Mouse (Mus musculus) frontal cortex, adult (tissue): Measurements from ENCODE around the gene Ddx19b.
"Not testable (repeated sequence)": the region's sequence is repeated elsewhere in the genome, so short reads cannot be mapped to it uniquely, and the experiment has no call there.

Source experiments
- ATAC-seq: cut with Nextera tagmentation; 2 replicates; pipeline ENCODE4 v1.9.2; 2017; ENCODE audit warnings: mild to moderate bottlenecking, moderate library complexity, mixed read lengths; ENCODE audit not compliant: low TSS enrichment

The Ddx19b gene

DNA sequence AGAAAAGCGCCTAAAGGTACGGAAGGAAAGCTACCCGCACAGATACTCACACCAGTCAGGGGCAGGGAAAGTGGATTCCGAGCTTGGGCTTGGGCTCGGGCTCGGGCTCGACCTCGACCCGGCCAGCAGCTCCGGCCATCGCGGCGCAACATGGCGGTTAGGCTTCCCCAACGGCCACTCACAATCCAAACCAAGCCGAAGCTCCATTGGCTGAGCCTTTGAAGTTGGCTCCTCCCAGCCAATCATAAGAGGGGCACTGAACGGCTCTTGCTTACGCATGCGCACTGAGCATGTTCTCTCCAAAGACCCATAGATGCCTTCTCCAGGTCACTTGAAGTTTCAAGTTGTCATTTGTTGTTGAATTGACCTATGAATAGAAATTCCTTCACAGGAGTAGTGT is at the start of gene Ddx19b:
Gene Ddx19b, minus strand, starts transcription at position 180 of the 400 bp plus-strand sequence.
- ATAC-seq: no peak

DNA sequence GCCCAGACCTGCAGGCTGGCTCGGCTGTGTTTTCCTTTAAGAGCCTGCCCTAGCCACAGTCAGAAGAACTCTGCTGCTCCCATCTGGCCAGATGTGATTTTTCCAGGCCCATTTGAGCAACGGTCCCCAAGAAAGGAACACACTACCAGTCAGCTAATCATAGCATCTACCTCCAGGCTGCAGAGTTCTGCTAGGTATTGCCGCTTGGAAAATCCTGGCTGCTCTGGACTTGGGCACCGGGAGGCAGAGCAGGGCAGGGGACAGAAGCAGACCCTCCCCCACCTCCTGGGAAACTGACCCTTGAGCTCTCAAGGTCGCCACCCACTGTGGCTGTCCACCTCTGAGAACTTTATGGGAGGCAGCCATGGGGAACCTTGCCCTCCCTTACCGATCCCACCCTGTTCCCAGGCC is 48.3 kb upstream of the Ddx19b start:
- no peak for ATAC-seq

DNA sequence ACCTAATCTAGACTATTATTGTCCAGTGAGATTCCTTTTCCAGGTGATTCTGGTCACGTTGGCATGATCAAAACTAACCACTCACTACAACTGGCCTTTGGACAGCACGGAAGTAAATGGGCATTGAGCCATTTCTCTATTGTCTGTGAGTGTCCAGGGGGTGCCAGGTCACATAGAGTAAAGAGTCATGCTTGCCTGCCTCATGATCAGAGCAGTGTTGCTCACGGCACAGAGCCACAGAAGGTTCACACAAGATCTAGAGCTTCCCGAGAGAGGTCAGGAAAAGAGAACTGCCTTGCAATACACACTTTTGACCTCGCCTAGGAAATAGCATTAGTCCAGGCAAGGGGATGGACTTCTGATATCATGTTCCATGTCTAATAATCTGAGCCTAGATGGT is 47.9 kb upstream of the Ddx19b start:
- no peak for ATAC-seq

DNA sequence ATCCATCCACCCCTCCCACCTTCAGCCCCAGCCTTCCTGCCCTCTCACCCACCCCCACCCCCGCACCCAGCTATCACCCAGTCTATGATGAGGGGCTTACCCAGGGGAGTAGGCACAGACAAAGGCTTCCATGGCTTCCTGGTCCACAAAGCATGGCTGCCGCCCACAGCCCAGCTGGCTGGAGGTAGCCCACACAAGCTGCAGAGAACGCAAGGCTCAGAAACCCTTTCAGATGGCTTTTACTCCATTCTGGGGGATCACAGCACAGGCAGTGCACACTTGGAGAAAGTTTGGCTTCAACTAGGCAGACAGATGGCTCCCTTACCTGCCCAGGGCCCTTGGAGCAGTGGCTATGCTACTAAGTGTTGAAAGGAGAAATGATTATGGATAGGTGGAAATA is 44.4 kb upstream of the Ddx19b start:
- ATAC-seq: peak; percentile 86

DNA sequence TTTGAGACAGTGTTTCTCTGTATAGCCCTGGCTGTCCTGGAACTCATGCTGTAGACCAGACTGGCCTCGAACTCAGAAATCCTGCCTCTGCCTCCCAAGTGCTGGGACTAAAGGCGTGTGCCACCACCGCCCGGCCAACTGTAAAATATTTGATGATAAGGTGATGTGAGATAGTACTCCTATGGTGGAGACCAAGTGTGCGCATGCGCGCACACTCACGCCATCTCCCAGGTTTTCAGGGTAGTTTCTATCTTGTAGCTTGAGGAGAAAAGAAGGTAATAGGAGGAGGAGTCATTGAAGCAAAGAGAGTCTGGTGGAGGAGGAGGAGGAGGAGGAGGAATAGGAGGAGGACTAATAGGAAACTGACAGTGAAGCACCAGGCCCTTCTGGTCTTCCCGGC is 37.1 kb upstream of the Ddx19b start:
- ATAC-seq: not testable (repeated sequence)

DNA sequence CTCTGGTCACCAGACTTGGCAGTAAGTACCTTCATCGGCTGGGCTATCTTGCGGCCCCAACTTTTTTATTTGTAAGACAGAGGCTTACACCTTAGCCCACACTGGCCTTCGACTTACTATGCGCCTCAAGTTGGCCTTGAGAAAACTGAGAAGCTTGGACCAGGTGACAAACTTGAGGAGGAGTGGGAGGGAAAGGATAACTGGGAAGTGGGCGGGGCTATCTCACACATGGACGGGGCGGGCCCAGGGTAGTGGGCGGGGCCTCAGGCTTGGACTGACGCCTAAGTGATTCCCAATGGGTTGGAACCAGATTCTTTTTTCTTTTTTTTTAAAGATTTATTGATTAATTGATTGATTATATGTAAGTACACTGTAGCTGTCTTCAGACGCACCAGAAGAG is 35.9 kb upstream of the Ddx19b start:
- ATAC-seq: no peak

DNA sequence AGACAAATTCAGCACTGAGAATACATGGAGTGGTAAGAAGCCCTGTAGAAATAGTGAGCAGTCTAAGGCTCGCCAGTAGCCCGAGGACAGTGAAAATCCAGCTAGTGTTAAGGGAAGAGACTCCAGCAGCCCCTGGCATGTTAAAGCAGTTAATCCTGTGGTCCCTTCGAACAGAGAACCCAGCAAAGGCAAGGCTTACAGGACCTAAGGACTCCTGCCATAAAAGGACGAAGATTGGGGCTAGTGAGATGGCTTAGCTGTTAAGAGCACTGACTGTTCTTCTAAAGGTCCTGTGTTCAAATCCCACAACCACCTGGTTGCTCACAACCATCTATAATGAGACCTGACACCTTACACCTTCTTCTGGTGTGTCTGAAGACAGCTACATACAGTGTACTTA is 34.8 kb upstream of the Ddx19b start:
- ATAC-seq: no peak

DNA sequence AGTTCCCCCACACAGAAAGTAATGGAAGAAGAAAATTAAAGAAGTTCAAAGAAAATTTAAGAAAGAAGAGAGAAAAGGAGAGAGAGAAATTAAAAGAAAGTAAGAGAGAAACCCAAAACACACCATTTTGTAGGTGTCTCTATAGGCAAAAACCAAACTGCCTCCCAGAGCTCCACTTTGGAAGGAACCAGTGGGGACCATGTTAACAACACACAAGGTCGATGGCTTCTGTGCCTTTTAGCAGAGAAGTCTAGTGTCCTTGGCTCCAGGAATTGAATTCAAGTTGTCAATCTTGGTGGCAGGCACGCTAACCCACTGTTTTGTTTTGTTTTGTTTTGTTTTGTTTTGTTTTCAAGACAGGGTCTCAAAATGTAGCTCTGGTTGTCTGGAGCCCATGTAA is 31.3 kb upstream of the Ddx19b start:
- ATAC-seq: no peak

DNA sequence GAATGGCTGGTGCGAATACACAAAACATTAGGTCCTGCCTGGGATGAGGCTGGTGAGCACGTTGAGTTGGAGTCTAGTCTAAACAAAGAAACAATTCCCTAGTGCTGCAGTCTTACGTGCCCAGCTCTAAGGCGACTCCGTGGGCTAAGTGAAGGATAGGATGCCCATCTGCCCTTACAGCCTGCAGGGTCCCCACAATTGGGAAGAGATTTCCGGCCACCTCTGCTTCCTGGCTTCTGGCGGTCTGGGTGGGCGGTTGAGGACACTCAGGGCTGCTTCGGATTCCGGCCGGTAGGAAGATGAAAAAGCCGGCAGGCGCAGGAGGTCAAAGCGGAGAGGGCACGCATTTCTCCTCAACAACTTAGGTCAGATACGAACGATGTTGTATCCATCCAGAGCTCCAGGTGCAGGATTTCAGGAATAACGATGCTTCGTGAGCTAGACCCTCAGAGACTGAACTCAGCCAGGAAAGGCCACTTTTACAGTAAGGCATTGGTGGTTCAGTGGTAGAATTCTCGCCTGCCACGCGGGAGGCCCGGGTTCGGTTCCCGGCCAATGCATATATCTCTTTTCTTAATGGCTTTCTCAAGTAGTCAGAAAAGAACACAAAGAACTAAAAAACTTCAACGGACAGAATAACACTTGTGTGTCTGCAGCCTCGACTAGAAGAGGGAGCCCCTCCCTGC is 30.7 kb upstream of the Ddx19b start:
- peak; percentile 82 for ATAC-seq

DNA sequence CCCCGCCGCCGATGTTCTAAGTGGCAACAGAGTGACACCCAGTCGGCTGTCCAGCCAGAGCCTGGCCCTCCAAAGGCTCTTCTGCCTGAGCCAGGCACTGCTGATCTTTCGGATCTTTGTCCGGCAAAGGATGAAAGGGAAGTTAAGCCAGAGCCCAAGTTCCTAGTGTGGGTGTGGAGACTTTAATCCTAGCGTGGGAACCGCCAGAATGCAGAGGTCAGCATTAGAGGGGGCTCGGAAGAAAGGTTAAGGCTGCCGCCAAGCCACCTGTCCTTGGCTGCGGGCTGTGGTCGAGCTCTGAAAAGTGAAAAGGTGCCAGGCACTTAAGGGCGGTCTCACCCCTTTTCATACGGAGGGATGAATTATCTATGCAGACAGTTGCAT is 30.1 kb upstream of the Ddx19b start:
- no peak for ATAC-seq

DNA sequence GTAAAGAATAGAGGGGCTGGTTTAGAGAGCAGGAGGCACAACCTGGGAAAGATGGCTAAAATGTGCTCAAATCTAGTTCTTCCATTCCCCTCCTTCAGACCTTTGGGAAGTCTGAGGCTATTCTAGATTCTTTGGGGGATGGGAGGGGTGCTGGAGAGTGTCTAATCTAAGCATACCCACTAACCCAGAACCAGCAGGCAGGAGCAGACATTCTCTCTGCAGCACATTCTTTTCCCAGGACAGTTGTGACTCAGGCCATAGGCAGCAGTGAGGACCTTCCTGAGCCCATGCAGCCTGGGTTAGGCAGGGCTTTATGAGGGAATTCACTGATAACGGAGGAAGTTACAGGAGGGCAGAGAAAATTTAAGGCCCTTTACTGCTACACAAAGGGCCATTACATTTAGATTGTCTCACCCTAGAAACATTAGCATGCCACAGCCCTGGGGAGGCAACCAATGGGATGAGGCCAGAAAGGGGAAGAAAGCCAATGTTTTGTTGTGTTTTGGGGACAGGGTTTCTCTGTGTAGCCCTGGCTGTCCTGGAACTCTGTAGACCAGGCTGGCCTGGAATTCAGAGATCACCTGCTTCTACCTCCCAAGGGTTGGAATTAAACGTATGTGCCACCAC is 27.5 kb upstream of the Ddx19b start:
- ATAC-seq: no peak

DNA sequence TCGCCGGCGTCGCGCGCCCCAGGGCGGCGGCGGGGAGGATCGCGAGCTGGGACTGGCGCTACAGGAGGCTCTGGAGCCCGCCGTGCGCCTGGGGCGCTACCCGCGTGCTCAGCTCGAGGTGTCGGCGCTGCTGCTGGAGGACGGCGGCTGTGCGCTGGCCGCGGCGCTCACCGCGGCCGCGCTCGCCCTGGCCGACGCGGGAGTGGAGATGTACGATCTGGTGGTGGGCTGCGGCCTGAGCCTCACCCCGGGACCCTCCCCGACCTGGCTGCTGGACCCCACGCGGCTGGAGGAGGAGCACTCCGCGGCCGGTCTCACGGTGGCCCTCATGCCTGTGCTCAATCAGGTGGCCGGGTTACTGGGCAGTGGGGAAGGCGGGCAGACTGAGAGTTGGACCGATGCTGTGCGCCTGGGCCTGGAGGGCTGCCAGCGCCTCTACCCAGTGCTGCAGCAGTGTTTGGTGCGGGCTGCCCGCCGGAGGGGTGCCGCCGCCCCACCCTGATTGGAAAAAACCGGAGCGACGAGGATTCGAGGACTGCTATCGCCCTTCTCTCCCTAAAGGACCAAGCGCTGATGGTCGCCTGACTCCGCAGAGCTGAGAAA is 25.2 kb upstream of the Ddx19b start:
- peak; percentile 69 for ATAC-seq

DNA sequence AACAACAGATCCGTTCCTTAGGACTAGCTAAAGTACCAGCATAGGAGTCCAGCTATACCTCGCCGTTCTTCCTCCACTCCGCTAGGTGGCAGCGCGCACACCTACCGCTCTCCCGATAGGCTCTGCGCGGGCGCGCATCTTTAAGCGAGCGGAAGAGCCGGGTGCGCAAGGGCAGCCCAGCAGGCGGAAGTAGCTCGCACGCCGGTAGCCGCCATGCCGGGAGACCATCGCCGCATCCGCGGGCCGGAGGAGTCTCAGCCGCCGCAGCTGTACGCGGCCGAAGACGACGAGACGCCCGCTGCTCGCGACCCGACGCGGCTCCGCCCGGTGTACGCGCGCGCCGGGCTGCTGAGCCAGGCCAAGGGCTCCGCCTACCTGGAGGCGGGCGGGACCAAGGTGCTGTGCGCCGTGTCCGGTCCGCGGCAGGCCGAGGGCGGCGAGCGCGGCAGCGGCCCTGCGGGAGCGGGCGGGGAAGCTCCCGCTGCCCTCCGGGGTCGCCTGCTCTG is 24.7 kb upstream of the Ddx19b start, which contains the start of gene Exosc6:
Gene Exosc6, plus strand, starts transcription at position 182 of the 506 bp plus-strand sequence.
- peak; percentile 94 for ATAC-seq

DNA sequence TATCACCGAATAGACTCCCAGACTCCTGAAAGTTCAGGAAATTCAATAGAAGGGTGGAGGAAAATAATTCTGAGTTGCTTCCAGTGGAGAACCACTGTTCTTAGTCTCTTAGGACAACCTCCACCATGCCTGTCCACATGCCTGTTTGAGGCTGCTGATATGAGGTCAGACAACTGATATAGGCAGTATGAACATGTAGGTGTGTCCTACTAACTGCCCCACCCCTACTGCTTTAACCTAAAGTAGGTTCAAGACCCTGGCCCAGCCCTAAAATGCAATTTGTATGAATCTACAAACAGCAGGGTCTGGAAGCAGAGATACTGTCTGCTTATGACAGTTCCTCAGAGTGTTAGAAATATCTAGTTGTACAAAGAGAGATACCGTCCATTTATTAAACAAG is 24.1 kb upstream of the Ddx19b start:
- ATAC-seq: no peak

DNA sequence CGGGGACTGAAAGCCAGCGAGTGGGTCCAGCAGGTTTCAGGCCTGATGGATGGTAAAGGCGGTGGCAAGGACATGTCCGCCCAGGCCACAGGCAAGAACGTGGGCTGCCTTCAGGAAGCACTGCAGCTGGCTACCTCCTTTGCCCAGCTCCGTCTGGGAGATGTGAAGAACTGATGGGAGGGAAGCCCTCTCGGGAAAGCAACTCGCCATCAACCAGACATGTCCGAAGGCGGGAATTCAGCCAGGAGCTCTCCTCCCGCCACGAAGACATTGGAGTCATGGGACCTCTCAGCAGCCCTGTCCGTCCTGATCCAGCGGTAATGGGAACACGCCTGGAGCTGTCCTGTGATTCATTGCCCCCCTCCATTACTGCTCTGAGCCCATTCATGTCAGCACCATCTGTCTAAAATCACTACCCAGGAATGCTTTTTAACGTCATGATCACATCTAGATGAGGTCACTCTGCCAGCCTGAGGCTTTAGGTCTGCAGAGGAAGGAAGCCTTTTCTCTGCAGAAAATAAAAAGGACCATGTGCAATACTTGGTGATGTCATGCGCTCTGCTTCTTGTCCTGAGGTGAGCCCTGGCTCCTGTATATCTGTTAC is 23.6 kb upstream of the Ddx19b start:
- ATAC-seq: no peak

DNA sequence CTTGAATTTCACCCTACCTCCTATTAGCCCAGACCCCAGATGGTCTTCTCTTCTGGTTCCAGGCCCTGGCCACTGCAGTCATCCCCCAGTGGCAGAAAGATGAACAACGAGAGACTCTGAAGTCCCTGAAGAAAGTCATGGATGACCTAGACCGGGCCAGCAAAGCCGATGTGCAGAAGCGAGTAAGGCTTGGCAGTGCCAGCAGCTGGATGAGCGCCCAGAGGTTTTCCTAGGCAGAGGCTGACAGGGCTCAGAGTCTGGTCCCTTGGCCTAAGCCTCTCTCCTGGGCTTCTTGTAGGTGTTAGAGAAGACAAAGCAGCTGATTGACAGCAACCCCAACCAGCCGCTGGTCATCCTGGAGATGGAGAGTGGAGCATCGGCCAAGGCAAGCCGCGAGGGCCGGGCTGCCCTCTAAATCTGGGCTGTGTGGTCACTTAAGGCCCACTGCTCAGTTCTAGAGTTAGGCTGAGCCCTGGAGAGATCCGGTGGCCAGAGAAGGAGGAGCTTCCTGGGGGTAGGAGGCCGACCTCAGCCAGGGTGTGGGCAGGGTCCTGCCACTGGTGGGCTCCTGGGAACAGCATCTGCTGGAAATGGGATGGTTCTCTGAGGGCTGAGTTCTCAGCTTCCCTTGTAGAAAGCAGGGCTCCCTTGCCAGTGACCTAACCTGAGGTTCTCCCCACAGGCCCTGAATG is 22.4 kb upstream of the Ddx19b start:
- ATAC-seq: no peak

DNA sequence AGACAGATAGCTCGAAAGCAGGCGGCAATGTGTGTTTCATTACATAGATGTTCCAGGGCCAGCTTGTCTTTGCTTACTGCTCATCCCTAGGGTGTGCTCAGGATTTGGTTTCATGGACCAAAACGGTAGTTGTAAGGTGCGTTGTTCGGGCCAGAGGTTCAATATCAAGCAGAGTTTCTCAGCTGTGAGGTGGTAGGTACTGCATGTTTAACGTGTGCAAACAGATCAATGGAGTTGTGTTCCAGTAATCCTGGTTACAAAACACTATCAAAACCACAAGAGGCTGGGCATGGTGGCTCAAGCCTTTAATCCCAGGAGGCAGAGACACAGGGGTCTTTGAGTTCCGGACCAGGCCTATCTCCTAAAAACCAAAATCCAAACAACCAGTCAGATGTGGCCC is 17.6 kb upstream of the Ddx19b start:
- no peak for ATAC-seq

DNA sequence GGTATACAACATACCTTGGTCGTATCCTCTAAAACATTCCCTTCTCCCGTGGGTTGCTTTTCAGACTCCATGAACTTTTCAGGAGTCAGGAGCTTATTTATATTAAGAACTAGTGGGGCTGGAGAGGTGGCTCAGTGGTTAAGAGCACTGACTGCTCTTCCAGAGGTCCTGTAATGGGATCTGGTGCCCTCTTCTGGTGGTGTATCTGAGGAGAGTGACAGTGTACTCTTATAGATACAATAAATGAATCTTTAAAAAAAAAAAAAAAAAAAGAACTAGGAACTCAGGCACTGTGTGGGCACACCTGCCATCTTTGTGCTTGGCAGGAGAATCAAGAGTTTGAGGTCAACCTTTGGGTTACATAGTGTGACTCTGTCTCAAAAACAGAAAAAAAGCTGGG is 17.1 kb upstream of the Ddx19b start:
- no peak for ATAC-seq

DNA sequence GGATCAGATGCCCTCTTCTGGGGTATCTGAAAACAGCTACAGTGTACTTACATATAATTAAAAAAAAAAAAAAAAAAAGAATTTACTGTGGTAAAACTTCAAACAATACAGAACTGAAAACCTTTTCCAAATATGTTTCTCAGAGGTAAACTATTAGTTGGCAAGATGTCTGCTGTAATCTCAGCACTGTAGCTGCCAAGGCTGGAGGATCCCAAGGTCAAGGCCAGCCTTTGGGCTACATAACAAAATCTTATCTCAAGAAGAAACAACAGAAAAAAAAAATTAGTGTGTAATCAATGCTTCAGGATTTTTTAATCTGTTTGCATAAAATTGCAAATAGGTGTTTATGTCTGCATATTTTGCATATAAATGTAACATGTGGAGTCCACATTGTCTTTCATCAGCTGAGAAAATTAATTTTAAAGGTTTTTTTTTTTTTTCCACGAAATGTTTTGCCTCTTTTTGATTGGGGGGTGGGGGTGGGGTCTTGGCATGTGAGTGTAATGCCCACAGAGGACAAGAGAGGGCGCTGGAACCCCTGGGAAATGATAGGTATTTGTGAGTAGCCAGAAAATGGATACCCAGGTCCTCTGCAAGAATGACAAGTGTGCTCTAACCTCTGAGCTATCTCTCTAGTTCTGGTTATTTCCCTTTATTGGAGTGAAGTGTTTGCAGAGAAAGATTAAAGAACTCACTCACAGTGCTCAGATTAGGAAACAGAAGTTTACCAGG is 12.6 kb upstream of the Ddx19b start:
- ATAC-seq: no peak

DNA sequence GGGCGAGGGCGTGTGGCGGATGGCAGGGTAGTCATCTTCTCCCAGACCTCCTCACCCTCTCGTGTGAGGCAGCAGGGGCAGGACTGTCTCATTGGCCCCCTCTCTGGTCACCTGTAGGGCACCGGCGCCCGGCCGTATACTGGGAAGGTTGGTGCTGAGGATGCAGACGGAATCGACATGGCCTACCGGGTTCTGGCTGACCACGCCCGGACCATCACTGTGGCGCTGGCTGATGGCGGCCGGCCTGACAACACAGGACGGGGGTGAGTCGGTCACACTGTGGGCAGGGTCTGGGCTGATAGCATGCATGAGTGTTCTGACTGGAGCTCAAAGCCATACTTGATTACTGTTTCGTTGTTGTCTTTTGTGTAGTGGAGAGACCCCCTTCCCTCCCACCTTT is 11.0 kb upstream of the Ddx19b start:
- no peak for ATAC-seq

DNA sequence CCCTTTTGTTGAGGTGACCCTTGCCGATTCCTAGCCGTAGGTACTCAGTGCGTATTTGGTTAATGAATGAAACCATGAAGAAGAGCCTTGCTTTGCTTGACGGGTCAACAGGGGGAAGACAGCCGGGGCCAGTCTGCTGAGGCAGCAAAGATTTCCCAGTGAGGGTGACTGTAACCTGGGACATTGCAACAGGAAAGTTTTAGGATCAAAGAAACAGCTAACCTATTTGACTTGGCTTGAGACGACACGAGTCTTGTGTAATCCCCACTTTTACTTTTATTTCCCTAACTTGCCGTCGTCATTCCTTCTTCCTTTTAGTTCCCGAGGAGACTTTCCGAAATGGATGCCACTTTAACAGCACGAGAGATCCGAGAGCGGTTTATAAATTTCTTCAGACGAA is 5.0 kb upstream of the Ddx19b start:
- no peak for ATAC-seq
